Comparison of ENCODE assay signal across 22 mouse cellular contexts in the genomic region with DNA sequence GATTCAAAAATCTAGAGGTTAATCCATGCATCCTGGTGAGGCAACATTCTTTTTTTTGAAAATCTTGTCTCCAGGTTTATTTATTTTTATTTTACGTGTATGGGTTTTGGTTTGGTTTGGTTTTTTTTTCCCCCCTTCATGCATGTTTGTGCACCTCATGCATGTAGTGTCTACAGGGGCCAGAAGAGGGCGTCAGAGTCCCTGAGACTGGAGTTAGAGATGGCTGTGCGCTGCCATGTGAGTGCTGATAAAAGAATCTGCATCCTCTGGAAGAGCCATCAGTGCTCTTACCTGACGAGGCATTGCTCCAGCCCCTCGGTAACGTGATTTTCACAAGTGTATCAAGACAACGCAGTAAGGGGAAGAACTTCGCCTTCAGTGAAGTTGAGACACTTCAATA. TPM values are rescaled to one million over a fixed set of nuclear protein-coding genes. Genes with fewer than 3 reads are reported as not detected.
DNase-seq lines count a peak whose midpoint lies in the region; ATAC-seq and TF ChIP-seq lines count a peak whose summit lies in the region.
"Had no signal": no experiment of that assay in that cellular context is flagged by ENCODE, and none has a peak within 500 bp of the region (broad histone marks: within the 10 kb centered on the region; RNA-seq: fewer than 3 reads in every experiment).

No protein-coding gene starts in this region.

- 0 out of 2 replicates have a peak, but pooled peaks have one; percentile 9 for TF ChIP-seq CTCF in liver, postnatal 0 days (IDR thresholded peaks at IDR 0.05; ENCODE audit: low read depth)
- TF ChIP-seq CTCF in E14TG2a.4 (conservative IDR thresholded peaks at IDR 0.05; ENCODE audit: low read length) (peak; percentile 50), MEL (IDR thresholded peaks at IDR 0.05 in 2 of 3, conservative IDR thresholded peaks at IDR 0.05 in 1 of 3; ENCODE audit: control insufficient read depth in 1 of 3, insufficient read depth in 1 of 3, low read depth in 2 of 3, low read length in 3 of 3, poor library complexity in 1 of 3, severe bottlenecking in 1 of 3) (peak in 2 of 3 experiments; percentile 27 to 33; a peak in 3 of 6 replicates)
- TF ChIP-seq CTCF in heart, adult 2 months (IDR thresholded peaks at IDR 0.05): no peak

- H3K4me2 ChIP-seq in liver, postnatal 0 days (ENCODE audit: low read depth, low read length): no peak overlapping the region
- H3K4me2 ChIP-seq in kidney, embryonic 14.5 days (replicated peaks; ENCODE audit: low read depth, low read length): no peak overlapping the region
- H3K4me2 ChIP-seq: forebrain, embryonic 15.5 days; heart, embryonic 15.5 days; limb, embryonic 13.5 days; lung, embryonic 15.5 days; midbrain, embryonic 15.5 days; stomach, embryonic 15.5 days had no signal

- no peaks in the 10 kb centered on the region for H3K9me3 ChIP-seq in liver, postnatal 0 days (ENCODE audit: low read length)
- H3K9me3 ChIP-seq in E14TG2a.4 (ENCODE audit: low read length) (no peaks in the 10 kb centered on the region), MEL (replicated peaks; ENCODE audit: insufficient read depth, low read length) (no peaks in the 10 kb centered on the region)
- H3K9me3 ChIP-seq in kidney, embryonic 14.5 days (ENCODE audit: control insufficient read depth, low read length): no peaks in the 10 kb centered on the region
- H3K9me3 ChIP-seq: forebrain, embryonic 15.5 days; G1E; heart, embryonic 15.5 days; limb, embryonic 13.5 days; lung, embryonic 15.5 days; midbrain, embryonic 15.5 days; stomach, embryonic 15.5 days had no signal

- no peak overlapping the region for H3K4me3 ChIP-seq in liver, postnatal 0 days (ENCODE audit: low read depth, low read length)
- H3K4me3 ChIP-seq in E14TG2a.4 (replicated peaks; ENCODE audit: low read length) (no peak overlapping the region), MEL (ENCODE audit: control insufficient read depth in 1 of 2, insufficient read depth in 1 of 2, low read depth in 2 of 2, low read length in 2 of 2) (no peak overlapping the region)
- H3K4me3 ChIP-seq in heart, adult 2 months: no peak overlapping the region
- no peak overlapping the region for H3K4me3 ChIP-seq in kidney, embryonic 14.5 days (ENCODE audit: low read length)
- H3K4me3 ChIP-seq: erythroblast, embryonic 14.5 days; forebrain, embryonic 15.5 days; heart, embryonic 15.5 days; limb, embryonic 13.5 days; lung, embryonic 15.5 days; midbrain, embryonic 15.5 days; stomach, embryonic 15.5 days had no signal

- DNase-seq in liver, postnatal 0 days: no peak
- DNase-seq in liver (no peak), MEL (ENCODE audit: low read depth, low spot score) (peak; percentile 31)
- no peak for DNase-seq in heart, adult 2 months
- no peak for DNase-seq in spleen, adult 18-20 months
- DNase-seq: adrenal gland, postnatal 25 days; cerebellum, adult 8-10 months; right cerebral cortex, adult 18-20 months had no signal

- TF ChIP-seq POLR2A in MEL (IDR thresholded peaks at IDR 0.05; ENCODE audit: control insufficient read depth in 1 of 2, insufficient read depth in 1 of 2, low read depth in 1 of 2, low read length in 2 of 2, poor library complexity in 1 of 2): no peak
- TF ChIP-seq POLR2A in heart, adult 2 months (IDR thresholded peaks at IDR 0.05; ENCODE audit: insufficient read depth, low read depth, low read length): no peak

- H3K27me3 ChIP-seq in liver, postnatal 0 days (ENCODE audit: insufficient read depth, low read length): no peaks in the 10 kb centered on the region
- H3K27me3 ChIP-seq in E14TG2a.4 (ENCODE audit: insufficient read depth, low read length) (peaks cover 6% of the 10 kb centered on the region; the same call in 1 of the 2 replicates), MEL (ENCODE audit: control insufficient read depth in 1 of 2, insufficient read depth in 2 of 2, low read length in 2 of 2) (no peaks in the 10 kb centered on the region)
- H3K27me3 ChIP-seq in heart, adult 2 months (ENCODE audit: control insufficient read depth, insufficient read depth, low read length): no peaks in the 10 kb centered on the region
- no peaks in the 10 kb centered on the region for H3K27me3 ChIP-seq in kidney, embryonic 14.5 days (ENCODE audit: control insufficient read depth, insufficient read depth, low read length)
- H3K27me3 ChIP-seq: forebrain, embryonic 15.5 days; heart, embryonic 15.5 days; limb, embryonic 13.5 days; lung, embryonic 15.5 days; midbrain, embryonic 15.5 days; stomach, embryonic 15.5 days had no signal

- intact Hi-C loops in heart, adult 2 months (cut with DNase I): no loop called here

- no peak for ATAC-seq in liver, postnatal 0 days
- ATAC-seq in megakaryocyte progenitor cell, adult 5-6 weeks (replicated peaks; ENCODE audit: poor library complexity): 0 out of 2 replicates have a peak, but pooled peaks have one; percentile 25
- ATAC-seq in kidney, embryonic 14.5 days (ENCODE audit: low FRiP score, low TSS enrichment): no peak
- ATAC-seq: activated CD4-positive, CD25-positive, alpha-beta regulatory T cell, adult 4 months; forebrain, embryonic 15.5 days; inflammation-experienced regulatory T-cells, adult 6 months; midbrain, embryonic 15.5 days had no signal

- H3K36me3 ChIP-seq in liver, postnatal 0 days (replicated peaks; ENCODE audit: insufficient read depth, low read length): no peaks in the 10 kb centered on the region
- no peaks in the 10 kb centered on the region for H3K36me3 ChIP-seq in E14TG2a.4 (ENCODE audit: insufficient read depth, low read length)
- peaks cover 0 to 5% of the 10 kb centered on the region in 2 experiments; a peak in 1 of 4 replicates for H3K36me3 ChIP-seq in MEL (ENCODE audit: control insufficient read depth in 1 of 2, insufficient read depth in 2 of 2, low read length in 2 of 2)
- H3K36me3 ChIP-seq in heart, adult 2 months (ENCODE audit: control insufficient read depth, insufficient read depth, low read length): no peaks in the 10 kb centered on the region
- no peaks in the 10 kb centered on the region for H3K36me3 ChIP-seq in kidney, embryonic 14.5 days (ENCODE audit: control insufficient read depth, insufficient read depth, low read length)
- H3K36me3 ChIP-seq: forebrain, embryonic 15.5 days; G1E; heart, embryonic 15.5 days; limb, embryonic 13.5 days; lung, embryonic 15.5 days; midbrain, embryonic 15.5 days; stomach, embryonic 15.5 days had no signal

- no peak overlapping the region for H3K27ac ChIP-seq in liver, postnatal 0 days (ENCODE audit: low read depth)
- H3K27ac ChIP-seq in MEL (ENCODE audit: control insufficient read depth, low read depth, low read length): no peak overlapping the region
- H3K27ac ChIP-seq in heart, adult 2 months: no peak overlapping the region
- H3K27ac ChIP-seq in kidney, embryonic 14.5 days (ENCODE audit: low read depth, low read length): no peak overlapping the region
- H3K27ac ChIP-seq: forebrain, embryonic 15.5 days; heart, embryonic 15.5 days; kidney, postnatal 0 days; limb, embryonic 13.5 days; lung, embryonic 15.5 days; midbrain, embryonic 15.5 days; stomach, embryonic 15.5 days had no signal

- H3K79me2 ChIP-seq in MEL (ENCODE audit: control insufficient read depth, insufficient read depth, low read length, poor library complexity): no peaks in the 10 kb centered on the region
- H3K79me2 ChIP-seq in heart, adult 2 months (replicated peaks; ENCODE audit: control insufficient read depth, insufficient read depth, low read length): no peaks in the 10 kb centered on the region

- no peak for TF ChIP-seq EP300 in liver, postnatal 0 days (IDR thresholded peaks at IDR 0.05; ENCODE audit: low read depth)
- no peak for TF ChIP-seq EP300 in MEL (IDR thresholded peaks at IDR 0.05; ENCODE audit: low read depth in 1 of 2, low read length in 2 of 2)
- no peak for TF ChIP-seq EP300 in heart, adult 2 months (IDR thresholded peaks at IDR 0.05; ENCODE audit: insufficient read depth, low read depth, low read length)

- 83% methylated on average over 8 of the region's 8 CpGs for WGBS in liver, postnatal 0 days (ENCODE audit: insufficient replicate concordance)
- 90% methylated on average over 8 of the region's 8 CpGs for WGBS in heart, adult 2 months
- WGBS in kidney, embryonic 14.5 days: 91% methylated on average over 8 of the region's 8 CpGs

- H3K9ac ChIP-seq in liver, postnatal 0 days (replicated peaks): no peak overlapping the region
- H3K9ac ChIP-seq in MEL (ENCODE audit: control insufficient read depth, low read depth, low read length, poor library complexity, severe bottlenecking): no peak overlapping the region
- no peak overlapping the region for H3K9ac ChIP-seq in heart, adult 2 months (ENCODE audit: low read depth, low read length)
- H3K9ac ChIP-seq in kidney, embryonic 14.5 days (ENCODE audit: low read depth, low read length): no peak overlapping the region
- H3K9ac ChIP-seq: forebrain, embryonic 15.5 days; heart, embryonic 15.5 days; limb, embryonic 13.5 days; lung, embryonic 15.5 days; midbrain, embryonic 15.5 days; stomach, embryonic 15.5 days had no signal

- no peak; the same call in none of the 2 replicates for TF ChIP-seq RAD21 in MEL (IDR thresholded peaks at IDR 0.05; ENCODE audit: low read depth, low read length)

- no peaks in the 10 kb centered on the region for H3K4me1 ChIP-seq in liver, postnatal 0 days (ENCODE audit: insufficient read depth)
- peaks cover 19% of the 10 kb centered on the region for H3K4me1 ChIP-seq in E14TG2a.4 (replicated peaks; ENCODE audit: low read depth, low read length)
- peaks cover 0 to 5% of the 10 kb centered on the region in 2 experiments; a peak in 2 of 4 replicates for H3K4me1 ChIP-seq in MEL (ENCODE audit: control insufficient read depth in 1 of 2, insufficient read depth in 2 of 2, low read length in 2 of 2)
- no peaks in the 10 kb centered on the region for H3K4me1 ChIP-seq in heart, adult 2 months (ENCODE audit: control insufficient read depth, insufficient read depth, low read length)
- no peaks in the 10 kb centered on the region for H3K4me1 ChIP-seq in kidney, embryonic 14.5 days (ENCODE audit: control insufficient read depth, insufficient read depth, low read length)
- H3K4me1 ChIP-seq: limb, embryonic 13.5 days; lung, embryonic 15.5 days; stomach, embryonic 15.5 days had no signal

TF ChIP-seq in MEL, 35 proteins besides CTCF, POLR2A, EP300 and RAD21:
- TF ChIP-seq NRF1 (IDR thresholded peaks at IDR 0.05; ENCODE audit: insufficient read depth, low read depth, low read length, poor library complexity, severe bottlenecking): no peak

RNA-seq across cellular contexts. Expression of gene Rbbp6, which starts 23.4 kb away (rescaled TPM):
- polyA plus RNA-seq in liver, postnatal 0 days (2015; fragmentation: Nextera tagmentation; extraction: Ambion mirVana): 7.8 and 8.7 TPM in 2 replicates
- total RNA-seq in MEL (2012; rRNA removed): 22.7 and 25.6 TPM in 2 replicates
- polyA plus RNA-seq in MEL (2012; ENCODE audit: insufficient read depth in 1 of 2, insufficient read length in 2 of 2, low read depth in 1 of 2, low replicate concordance in 2 of 2, missing spikeins in 1 of 2): 10 to 100 TPM in 1 of 2 experiments, not detected in 1; 70.6 TPM
- 115 and 134 TPM in 2 replicates for total RNA-seq in megakaryocyte progenitor cell, adult 5-6 weeks (2015)
- 48.0 and 67.5 TPM in 2 replicates for total RNA-seq in megakaryocyte progenitor cell, adult 5-6 weeks (2017)
- total RNA-seq in heart, adult 2 months (2021): 10 to 100 TPM; 28.9 to 29.8 TPM
- 9.0 and 21.2 TPM in 2 replicates for polyA plus RNA-seq in heart, adult 2 months (2012; rRNA removed)
- 40.0 and 41.6 TPM in 2 replicates for polyA plus RNA-seq in kidney, embryonic 14.5 days (2014; fragmentation: Nextera tagmentation; extraction: Ambion mirVana)
